Mouse (Mus musculus) embryonic facial prominence, embryonic 15.5 days (tissue): ENCODE measurements around the gene Fbxl16. TPM values are rescaled to one million over a fixed set of nuclear protein-coding genes. Genes with fewer than 3 reads are reported as not detected.

ENCODE experiments used
- ATAC-seq: fragments of 200-750 bp; cut with Nextera tagmentation; 2 replicates; pipeline ENCODE4 v1.8.0; 2017; ENCODE audit warnings: low read depth, moderate TSS enrichment; ENCODE audit not compliant: insufficient number of reproducible peaks, low FRiP score, low TSS enrichment
- H3K27ac ChIP-seq: fragments of 300-500 bp; sonication (generic); replicated peaks from 2 replicates; pipeline ENCODE4 v1.5.1; 2015; ENCODE audit warnings: mild to moderate bottlenecking, inconsistent platforms
- H3K27me3 ChIP-seq: fragments of 300-500 bp; sonication (generic); 2 replicates; pipeline ENCODE4 v1.6.1; 2015; ENCODE audit warnings: inconsistent platforms
- H3K36me3 ChIP-seq: fragments of 300-500 bp; sonication (generic); 2 replicates; pipeline ENCODE4 v1.6.1; 2015; ENCODE audit warnings: mild to moderate bottlenecking, inconsistent platforms
- H3K4me1 ChIP-seq: fragments of 300-500 bp; sonication (generic); 2 replicates; pipeline ENCODE4 v1.6.1; 2015; ENCODE audit warnings: inconsistent platforms
- H3K4me2 ChIP-seq: fragments of 300-500 bp; sonication (generic); replicated peaks from 2 replicates; pipeline ENCODE4 v1.6.1; 2015; ENCODE audit warnings: mild to moderate bottlenecking, inconsistent platforms
- H3K4me3 ChIP-seq: fragments of 300-500 bp; sonication (generic); replicated peaks from 2 replicates; pipeline ENCODE4 v1.5.1; 2015; ENCODE audit warnings: mild to moderate bottlenecking, inconsistent platforms
- H3K9ac ChIP-seq: fragments of 300-500 bp; sonication (generic); 2 replicates; pipeline ENCODE4 v1.6.1; 2015; ENCODE audit warnings: inconsistent platforms
- H3K9me3 ChIP-seq: fragments of 300-500 bp; sonication (generic); replicated peaks from 2 replicates; pipeline ENCODE4 v1.6.1; 2016; ENCODE audit warnings: inconsistent platforms
- WGBS: fragments of 180-500 bp; shearing (Covaris S2); methylation state at CpG from one replicate; pipeline ENCODE4 v1.1.7; 2015; 5-methylcytosine and 5-hydroxymethylcytosine counted together
- polyA plus RNA-seq: library from polyadenylated mRNA; unstranded; fragments of >200 nt; fragmentation: Nextera tagmentation; extraction: Ambion mirVana; gene quantifications from 2 replicates; pipeline ENCODE4 v1.2.1, GENCODE M21; 2015

Fbxl16 gene
- polyA plus RNA-seq, 1 experiment from 2014 or later, result 4.0 TPM

DNA sequence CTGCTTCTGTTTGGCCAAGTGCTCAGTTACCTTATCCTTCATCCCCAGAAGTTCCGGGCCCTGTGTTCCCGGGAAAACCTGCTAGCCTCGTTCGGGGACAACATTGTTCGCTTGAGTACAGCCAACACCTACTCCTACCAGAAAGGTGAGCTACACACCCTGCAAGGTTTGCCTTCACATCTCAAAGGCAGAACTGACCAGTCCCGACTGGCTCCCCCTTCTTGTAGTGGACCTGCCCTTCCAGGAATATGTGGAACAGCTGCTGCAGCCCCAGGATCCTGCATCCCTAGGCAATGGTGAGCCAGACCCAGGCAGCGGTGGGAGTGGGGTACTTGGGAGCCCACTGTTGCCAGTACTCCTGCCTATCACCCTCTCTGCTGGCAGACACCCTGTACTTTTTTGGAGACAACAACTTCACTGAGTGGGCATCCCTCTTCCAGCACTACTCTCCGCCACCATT lies 20.7 kb downstream of the Fbxl16 start:
- Histone ChIP-seq H3K9ac (peak overlapping the region; percentile 54), H3K4me3 (peak overlapping the region; percentile 54), H3K27me3 (no peaks in the 10 kb centered on the region), H3K27ac (peak overlapping the region; percentile 94), H3K4me1 (peaks cover 71% of the 10 kb centered on the region), H3K36me3 (peaks cover 45% of the 10 kb centered on the region), H3K4me2 (peak overlapping the region; percentile 73), H3K9me3 (no peaks in the 10 kb centered on the region)
- no peak for ATAC-seq
- WGBS, result 36% methylated on average over 8 of the region's 8 CpGs

- peaks cover 71% of the 10 kb centered on the region for H3K4me1 ChIP-seq
- H3K4me3 ChIP-seq, result peak overlapping the region; percentile 54
- WGBS, result 86% methylated on average over 4 of the region's 4 CpGs
- peaks cover 47% of the 10 kb centered on the region for H3K36me3 ChIP-seq
- H3K9me3 ChIP-seq, result no peaks in the 10 kb centered on the region
- no peak overlapping the region for H3K9ac ChIP-seq
- H3K27ac ChIP-seq, result no peak overlapping the region
- H3K4me2 ChIP-seq, result peak overlapping the region; percentile 73
- no peak for ATAC-seq
- no peaks in the 10 kb centered on the region for H3K27me3 ChIP-seq
Observed at GRCm38 (mm10) chr17:25830200-25830753, 21.4 kb downstream of the Fbxl16 start.

- Histone ChIP-seq H3K4me3 (peak overlapping the region; percentile 86), H3K36me3 (peaks cover 46% of the 10 kb centered on the region), H3K4me2 (peak overlapping the region; percentile 93), H3K9me3 (no peaks in the 10 kb centered on the region), H3K4me1 (peaks cover 71% of the 10 kb centered on the region), H3K27ac (no peak overlapping the region), H3K27me3 (no peaks in the 10 kb centered on the region), H3K9ac (no peak overlapping the region)
- WGBS, result 81% methylated on average over 14 of the region's 14 CpGs
- ATAC-seq, result no peak
Observed at GRCm38 (mm10) chr17:25830806-25831431, 22.0 kb downstream of the Fbxl16 start.

GRCm38 (mm10) chr17:25831451-25832281 lies 22.8 kb downstream of the Fbxl16 start:
- 53% methylated on average over 21 of the region's 21 CpGs for WGBS
- peak overlapping the region; percentile 87 for H3K9ac ChIP-seq
- peaks cover 39% of the 10 kb centered on the region for H3K36me3 ChIP-seq
- H3K9me3 ChIP-seq, result no peaks in the 10 kb centered on the region
- peak overlapping the region; percentile 93 for H3K4me2 ChIP-seq
- peak overlapping the region; percentile 86 for H3K4me3 ChIP-seq
- no peak for ATAC-seq
- H3K4me1 ChIP-seq, result peaks cover 78% of the 10 kb centered on the region
- H3K27me3 ChIP-seq, result no peaks in the 10 kb centered on the region
- H3K27ac ChIP-seq, result peak overlapping the region; percentile 97

- no peaks in the 10 kb centered on the region for H3K27me3 ChIP-seq
- H3K36me3 ChIP-seq, result peaks cover 30% of the 10 kb centered on the region
- WGBS, result under 1% methylated on average over 77 of the region's 77 CpGs
- H3K9ac ChIP-seq, result peak overlapping the region; percentile 87
- peak overlapping the region; percentile 86 for H3K4me3 ChIP-seq
- ATAC-seq, result peak; percentile 94
- peak overlapping the region; percentile 97 for H3K27ac ChIP-seq
- H3K9me3 ChIP-seq, result no peaks in the 10 kb centered on the region
- H3K4me2 ChIP-seq, result peak overlapping the region; percentile 93
- peaks cover 84% of the 10 kb centered on the region for H3K4me1 ChIP-seq
Observed at GRCm38 (mm10) chr17:25832436-25833290, 23.8 kb downstream of the Fbxl16 start.

GRCm38 (mm10) chr17:25833291-25833663 lies 24.4 kb downstream of the Fbxl16 start, which contains the start of gene Stub1:
Gene Stub1, minus strand, starts transcription at chr17:25833404.
- Histone ChIP-seq H3K27me3 (no peaks in the 10 kb centered on the region), H3K9ac (peak within 1 kb of the TSS; percentile 87), H3K4me2 (peak within 1 kb of the TSS; percentile 93), H3K4me1 (peaks cover 79% of the 10 kb centered on the region), H3K4me3 (peak within 1 kb of the TSS; percentile 86), H3K27ac (peak within 1 kb of the TSS; percentile 97), H3K9me3 (no peaks in the 10 kb centered on the region), H3K36me3 (peaks cover 35% of the 10 kb centered on the region)
- WGBS, result under 1% methylated on average over 24 of the region's 24 CpGs
- ATAC-seq, result peak; percentile 46

- no peak for ATAC-seq
- H3K4me1 ChIP-seq, result peaks cover 72% of the 10 kb centered on the region
- WGBS, result 36% methylated on average over 6 of the region's 6 CpGs
Observed at GRCm38 (mm10) chr17:25833961-25834594, 25.2 kb downstream of the Fbxl16 start.

GRCm38 (mm10) chr17:25834595-25835222 lies 25.8 kb downstream of the Fbxl16 start:
- WGBS, result 77% methylated on average over 12 of the region's 12 CpGs
- Histone ChIP-seq H3K27me3 (no peaks in the 10 kb centered on the region), H3K27ac (peak overlapping the region; percentile 97; the same call in 1 of the 2 replicates), H3K9me3 (no peaks in the 10 kb centered on the region), H3K4me3 (peak overlapping the region; percentile 86), H3K9ac (peak overlapping the region; percentile 83; the same call in 1 of the 2 replicates), H3K4me1 (peaks cover 66% of the 10 kb centered on the region), H3K36me3 (peaks cover 45% of the 10 kb centered on the region), H3K4me2 (peak overlapping the region; percentile 93)
- no peak for ATAC-seq

More at GRCm38 (mm10) chr17:25833961-25834594, 25.2 kb downstream of the Fbxl16 start:
- peak overlapping the region; percentile 86 for H3K4me3 ChIP-seq
- H3K9me3 ChIP-seq, result no peaks in the 10 kb centered on the region
- H3K4me2 ChIP-seq, result peak overlapping the region; percentile 93
- peaks cover 41% of the 10 kb centered on the region for H3K36me3 ChIP-seq
- peak overlapping the region; percentile 83 for H3K9ac ChIP-seq
- H3K27me3 ChIP-seq, result no peaks in the 10 kb centered on the region
- peak overlapping the region; percentile 97 for H3K27ac ChIP-seq

GRCm38 (mm10) chr17:25835301-25835700 lies 26.4 kb downstream of the Fbxl16 start:
- peak overlapping the region; percentile 86 for H3K4me2 ChIP-seq
- no peak for ATAC-seq
- WGBS, result 89% methylated on average over 7 of the region's 7 CpGs
- H3K4me3 ChIP-seq, result peak overlapping the region; percentile 86
- peaks cover 61% of the 10 kb centered on the region for H3K4me1 ChIP-seq
- H3K27ac ChIP-seq, result peak overlapping the region; percentile 58; the same call in 1 of the 2 replicates
- H3K27me3 ChIP-seq, result no peaks in the 10 kb centered on the region
- H3K9ac ChIP-seq, result no peak overlapping the region
- H3K9me3 ChIP-seq, result no peaks in the 10 kb centered on the region
- H3K36me3 ChIP-seq, result peaks cover 45% of the 10 kb centered on the region

GRCm38 (mm10) chr17:25835816-25836215 lies 26.9 kb downstream of the Fbxl16 start:
- H3K36me3 ChIP-seq, result peaks cover 45% of the 10 kb centered on the region
- peak overlapping the region; percentile 86 for H3K4me2 ChIP-seq
- peaks cover 56% of the 10 kb centered on the region for H3K4me1 ChIP-seq
- H3K27me3 ChIP-seq, result no peaks in the 10 kb centered on the region
- H3K9ac ChIP-seq, result no peak overlapping the region
- 88% methylated on average over 16 of the region's 16 CpGs for WGBS
- H3K9me3 ChIP-seq, result no peaks in the 10 kb centered on the region
- no peak for ATAC-seq
- peak overlapping the region; percentile 61; the same call in 1 of the 2 replicates for H3K27ac ChIP-seq
- 0 out of 2 replicates have a peak overlapping the region, but pooled peaks have one; percentile 86 for H3K4me3 ChIP-seq
